Mouse (Mus musculus) ES-CJ7 (cell line): ENCODE measurements around the gene Uqcc3.
"Not testable (repeated sequence)": the region's sequence is repeated elsewhere in the genome, so short reads cannot be mapped to it uniquely, and the experiment has no call there.

Experiments used
- DNase-seq: peaks from one replicate; pipeline ENCODE4 v3.0.0; 2011; ENCODE audit warnings: low read depth, low spot score

Uqcc3 gene

GRCm38 (mm10) chr19:8895397-8895960, 14.8 kb upstream of the Uqcc3 start:
- DNase-seq: no peak

DNA sequence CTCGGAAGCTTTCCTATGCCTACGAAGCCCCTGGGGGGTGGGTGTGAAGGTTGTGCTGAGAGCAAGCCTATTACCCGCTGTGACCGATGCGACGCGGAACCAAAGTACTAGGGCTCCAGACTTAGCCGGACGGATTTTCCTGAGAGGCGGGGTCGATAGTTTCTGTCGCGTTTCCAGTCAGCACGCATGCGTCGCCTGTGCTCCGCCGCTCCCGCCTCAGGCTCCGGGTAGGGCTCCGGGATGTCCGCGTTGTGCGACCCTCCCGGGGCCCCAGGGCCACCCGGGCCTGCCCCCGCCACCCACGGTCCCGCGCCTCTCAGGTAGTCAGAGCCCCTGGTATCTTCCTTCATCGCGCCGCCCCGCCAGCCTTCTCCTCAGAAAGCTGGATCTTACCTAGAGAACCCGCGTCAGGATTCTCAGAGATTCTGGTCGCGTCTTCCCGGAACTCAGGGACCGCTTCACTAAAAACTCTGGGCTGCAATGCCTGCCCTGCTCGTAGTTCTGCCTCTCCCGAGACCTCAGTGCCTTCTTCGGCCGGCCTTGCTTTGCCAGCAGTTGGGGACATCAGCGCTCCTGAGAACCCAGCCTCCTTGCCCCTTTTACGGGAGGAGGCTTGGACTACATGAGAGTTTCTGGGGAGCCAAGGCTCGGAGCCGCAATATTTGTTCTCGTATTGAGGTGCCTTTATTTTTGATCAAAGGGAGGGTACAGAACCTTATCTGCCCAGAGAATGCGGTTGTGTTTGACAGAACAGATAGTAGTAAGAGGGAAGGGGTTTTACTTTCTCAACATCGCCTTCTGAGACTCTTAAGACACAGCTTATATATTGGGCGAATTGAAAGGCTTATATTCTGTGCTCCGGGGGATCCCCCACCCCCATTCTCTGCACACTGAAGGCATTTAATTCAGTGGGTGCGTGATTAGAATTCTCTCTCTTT, 12.4 kb upstream of the Uqcc3 start, which contains the start of gene Ints5:
Ints5 (plus strand) TSS at position 177 of the 938 bp plus-strand sequence.
- DNase-seq: peak; percentile 94

DNA sequence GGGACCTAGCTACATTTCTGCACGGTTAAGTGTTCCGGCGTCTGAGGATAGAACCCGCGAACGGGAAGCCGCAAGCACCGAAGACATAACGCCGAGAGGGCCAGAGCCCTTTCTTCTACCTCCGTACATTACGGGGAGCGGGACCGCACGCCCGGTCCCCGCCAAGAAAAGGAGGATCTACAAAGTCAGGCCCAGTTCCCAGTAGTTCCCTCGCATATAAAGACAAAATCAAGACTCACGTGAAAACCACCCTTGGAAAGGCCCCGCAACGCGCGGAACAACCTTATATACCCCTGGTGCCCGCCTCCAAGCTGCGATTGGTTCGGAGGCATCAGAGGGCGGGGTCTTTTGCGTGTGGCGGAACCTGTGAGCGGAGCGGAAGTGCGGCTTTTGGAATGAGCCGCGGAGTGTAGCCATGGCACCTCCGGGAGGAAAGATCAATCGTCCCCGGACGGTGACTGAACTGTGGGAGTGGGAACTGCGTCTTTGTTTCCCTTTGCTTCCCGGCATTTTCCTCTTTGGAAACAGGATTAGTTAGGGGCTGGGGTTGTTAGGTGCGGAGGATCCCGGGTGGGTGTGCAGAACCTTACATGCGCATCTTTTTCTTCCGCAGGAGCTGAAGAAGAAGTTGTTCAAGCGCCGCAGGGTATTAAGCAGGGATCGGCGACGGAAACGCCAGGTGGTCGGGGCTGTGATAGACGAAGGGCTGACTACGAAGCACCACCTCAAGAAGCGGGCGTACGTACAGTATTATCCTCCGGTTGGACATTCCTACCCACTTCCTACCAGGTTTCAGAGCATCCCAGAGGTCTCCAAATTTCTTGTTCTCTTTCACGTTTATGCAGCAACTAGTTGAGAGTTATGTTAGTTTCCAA, 8.0 kb upstream of the Uqcc3 start, which contains the start of the genes 1810009A15Rik and Gm49416:
1810009A15Rik (plus strand) TSS at position 343 of the 875 bp plus-strand sequence.
Gm49416 (plus strand) TSS at position 416 of the 875 bp plus-strand sequence.
- DNase-seq: peak; percentile 98

DNA sequence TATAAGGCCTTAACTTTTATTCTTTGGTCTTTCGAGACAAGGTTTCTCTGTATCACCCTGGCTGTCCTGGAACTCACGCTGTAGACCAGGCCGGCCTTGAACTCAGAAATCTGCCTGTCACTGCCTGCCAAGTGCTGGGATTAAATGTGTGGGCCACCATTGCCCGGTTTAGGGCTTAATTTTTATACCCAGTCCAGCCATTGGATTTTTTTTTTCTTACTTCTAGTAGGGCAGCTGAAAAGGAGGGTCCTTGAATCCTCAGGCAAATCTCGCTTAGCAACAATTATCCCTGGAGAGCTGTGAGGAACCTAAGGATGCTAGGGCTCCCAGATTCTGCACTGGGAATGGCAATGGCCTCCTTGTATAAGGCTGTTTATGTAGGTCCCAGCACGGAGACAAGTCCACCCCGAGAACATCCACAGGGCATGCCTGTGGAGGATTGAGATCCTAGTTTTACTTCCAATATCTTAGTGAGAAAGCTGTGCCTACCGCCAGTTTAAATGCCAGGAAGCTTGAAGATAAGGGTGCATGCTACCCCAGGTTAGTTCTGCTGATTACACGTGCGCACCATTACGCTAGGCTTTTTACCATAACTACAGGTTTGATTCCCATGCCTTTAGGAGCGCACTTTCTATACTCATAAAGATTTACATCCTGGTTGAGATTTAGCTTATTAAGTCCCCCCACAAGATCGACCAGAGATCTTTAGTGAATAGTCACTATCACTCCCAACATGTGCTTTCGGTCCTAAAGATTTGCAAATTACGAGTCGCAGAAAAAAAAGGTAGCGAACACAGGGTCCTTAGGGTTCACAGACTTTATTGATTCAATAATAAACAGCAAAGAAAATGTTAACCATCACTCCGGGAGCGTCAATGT, 7.1 kb upstream of the Uqcc3 start:
- DNase-seq: no peak

DNA sequence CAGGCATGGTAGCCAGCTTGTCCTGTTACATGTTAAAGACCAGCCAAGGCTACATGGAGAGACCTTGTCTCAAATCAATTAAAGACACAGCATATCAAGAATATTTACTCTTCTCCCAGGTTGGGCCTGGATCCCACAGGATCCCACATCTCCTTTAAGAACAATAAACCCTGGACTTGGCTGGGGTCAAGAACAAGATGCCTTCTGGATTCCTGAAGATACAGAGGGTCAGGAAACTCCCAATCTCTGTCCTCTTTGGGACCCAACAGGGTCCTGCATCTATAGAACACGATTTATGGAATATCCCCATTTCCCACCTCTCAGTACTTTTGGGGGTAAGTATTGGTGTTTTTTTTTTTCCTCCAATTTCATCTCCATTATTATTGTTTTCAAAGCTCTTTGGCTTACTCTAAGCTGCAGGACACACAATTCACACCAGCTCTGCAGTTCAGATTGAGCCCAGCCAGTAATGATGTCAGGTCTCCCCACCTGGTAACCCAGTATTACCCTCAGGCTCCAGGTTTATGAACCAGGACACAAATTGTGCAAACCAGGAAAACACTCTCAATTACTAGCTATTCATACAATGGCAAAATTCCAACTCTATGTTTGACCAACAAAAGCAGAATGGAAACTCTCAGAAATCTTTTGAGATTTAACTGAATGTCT, 6.3 kb upstream of the Uqcc3 start:
- DNase-seq: no peak

GRCm38 (mm10) chr19:8883616-8884015, 2.9 kb upstream of the Uqcc3 start, which contains the start of the genes Lbhd1 and Gm49403:
Gene Lbhd1 (plus strand): TSS chr19:8883732.
Gene Gm49403 (plus strand): TSS chr19:8883930.
- no peak for DNase-seq

- DNase-seq: no peak
Measured at GRCm38 (mm10) chr19:8881034-8881392, 290 bp upstream of the Uqcc3 start.

DNA sequence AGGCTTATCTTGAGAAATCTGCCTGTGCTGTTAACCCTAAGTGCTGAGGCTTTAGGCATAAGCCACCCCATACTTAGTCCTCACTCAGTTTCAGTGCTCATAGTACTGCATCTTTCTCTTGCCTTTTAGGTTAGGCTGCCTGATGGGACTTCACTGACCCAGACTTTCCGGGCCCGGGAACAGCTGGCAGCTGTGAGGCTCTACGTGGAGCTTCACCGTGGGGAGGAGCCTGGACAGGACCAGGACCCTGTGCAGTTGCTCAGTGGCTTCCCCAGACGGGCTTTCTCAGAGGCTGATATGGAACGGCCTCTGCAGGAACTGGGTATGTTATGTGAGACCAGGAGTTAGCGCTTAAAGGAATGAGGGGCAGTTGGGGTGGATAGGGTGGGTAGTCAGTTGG, 5.7 kb downstream of the Uqcc3 start:
- DNase-seq: no peak

GRCm38 (mm10) chr19:8872266-8872840, 8.4 kb downstream of the Uqcc3 start:
- peak; percentile 54 for DNase-seq

- DNase-seq: peak; percentile 99
Measured at GRCm38 (mm10) chr19:8871267-8872186, 9.2 kb downstream of the Uqcc3 start, which contains the start of gene Ubxn1. Gene Ubxn1 (plus strand): TSS chr19:8871496.

- DNase-seq: no peak
Measured at GRCm38 (mm10) chr19:8870838-8871237, 9.9 kb downstream of the Uqcc3 start.

DNA sequence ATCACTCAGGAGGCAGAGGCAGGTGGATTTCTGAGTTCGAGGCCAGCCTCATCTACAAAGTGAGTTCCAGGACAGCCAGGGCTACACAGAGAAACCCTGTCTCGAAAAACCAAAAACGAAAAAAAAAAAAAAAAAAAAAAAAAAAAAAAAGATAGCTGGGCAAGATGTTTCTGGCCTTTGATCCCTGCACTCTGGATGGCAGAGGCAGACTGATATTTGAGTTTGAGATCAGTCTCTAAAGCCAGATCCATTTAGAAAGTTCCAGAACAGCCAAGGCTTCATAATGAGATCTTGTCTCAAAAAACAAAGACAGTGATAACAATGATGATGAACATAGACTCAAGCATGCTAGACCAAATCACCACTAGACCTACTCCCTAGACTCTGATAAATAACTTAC, 10.3 kb downstream of the Uqcc3 start:
- not testable (repeated sequence) for DNase-seq

DNA sequence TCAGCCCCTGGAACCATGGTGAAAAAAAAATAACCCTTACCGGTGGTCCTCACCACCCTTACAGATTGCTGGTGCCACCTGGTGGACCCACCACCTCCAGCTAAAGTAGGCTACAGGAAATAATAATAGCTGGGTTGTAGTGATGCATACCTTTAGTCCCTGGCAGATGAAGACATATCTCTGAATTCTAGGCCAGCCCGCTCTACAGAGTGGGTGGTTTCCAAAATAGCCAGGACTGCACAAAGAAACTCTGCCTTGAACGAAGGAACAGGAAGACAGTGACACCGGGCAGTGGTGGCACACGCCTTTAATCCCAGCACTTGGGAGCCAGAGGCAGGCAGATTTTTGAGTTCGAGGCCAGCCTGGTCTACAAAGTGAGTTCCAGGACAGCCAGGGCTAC, 16.5 kb downstream of the Uqcc3 start:
- no peak for DNase-seq

DNA sequence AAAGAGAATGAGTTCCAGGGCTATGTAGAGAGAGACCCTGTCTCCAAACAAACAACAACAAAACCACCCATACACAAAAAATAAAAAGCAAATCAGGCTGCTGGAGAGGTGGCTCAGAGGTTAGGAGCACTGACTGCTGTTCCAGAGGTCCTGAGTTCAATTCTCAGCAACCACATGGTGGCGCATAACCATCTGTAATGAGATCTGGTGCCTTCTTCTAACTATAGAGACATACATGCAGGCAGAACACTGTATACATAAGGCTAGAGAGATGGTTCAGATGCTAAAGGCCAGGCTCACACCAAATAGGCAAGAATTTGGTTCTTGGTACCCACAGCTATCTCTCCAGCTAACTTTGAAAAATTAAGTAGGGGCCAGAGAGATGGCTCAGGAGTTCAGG, 21.7 kb downstream of the Uqcc3 start:
- DNase-seq: peak; percentile 48

- DNase-seq: peak; percentile 75
Measured at GRCm38 (mm10) chr19:8857689-8858088, 23.0 kb downstream of the Uqcc3 start.

DNA sequence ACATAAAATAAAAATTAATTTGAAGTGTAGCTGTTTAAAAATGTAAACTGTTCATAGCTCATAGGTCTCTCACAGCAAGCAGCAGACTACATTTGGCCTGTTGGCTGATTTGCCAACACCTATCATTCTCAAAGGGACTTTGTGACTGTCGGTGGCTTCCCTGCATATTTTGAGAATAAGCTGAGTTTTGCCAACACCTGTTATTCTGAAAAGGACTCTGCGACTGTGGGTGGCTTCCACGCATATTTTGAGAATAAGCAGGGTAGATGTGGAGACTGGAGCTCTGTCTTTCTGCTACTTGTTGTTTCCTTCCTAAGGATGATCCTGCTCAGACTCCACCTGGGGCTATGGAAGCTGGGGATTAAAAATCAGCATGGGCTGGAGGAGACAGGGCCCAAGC, 27.6 kb downstream of the Uqcc3 start:
- DNase-seq: no peak

- no peak for DNase-seq
Measured at GRCm38 (mm10) chr19:8852236-8852928, 28.3 kb downstream of the Uqcc3 start.

- DNase-seq: no peak
Measured at GRCm38 (mm10) chr19:8851639-8852038, 29.1 kb downstream of the Uqcc3 start.
